Mouse (Mus musculus): ENCODE data around the gene Htr3b. TPM values are rescaled to one million over a fixed set of nuclear protein-coding genes. Genes with fewer than 3 reads are reported as not detected.
A peak's percentile ranks its signal among the peaks of the same experiment; 100 is the strongest.

Htr3b gene
- total and polyA plus RNA-seq, 3 experiments: not detected

- Histone ChIP-seq H3K4me3 (replicated peaks in 1 of 3; ENCODE audit: low read depth in 2 of 3, low read length in 2 of 3, poor library complexity in 1 of 3) (no peak overlapping the region), H3K79me2 (replicated peaks; ENCODE audit: control insufficient read depth, extremely low read depth, insufficient read depth, poor library complexity, severe bottlenecking) (no peaks in the 10 kb centered on the region), H3K27me3 (replicated peaks) (peaks cover 70% of the 10 kb centered on the region), H3K4me1 (ENCODE audit: control insufficient read depth in 1 of 2, insufficient read depth in 2 of 2) (peaks cover 0 to 3% of the 10 kb centered on the region in 2 experiments; a peak in 2 of 4 replicates), H3K9ac (ENCODE audit: insufficient read depth, low read depth) (no peak overlapping the region), H3K4me2 (ENCODE audit: insufficient read depth, low read depth, poor library complexity, severe bottlenecking) (no peak overlapping the region), H3K27ac (ENCODE audit: insufficient read depth, low read depth) (no peak overlapping the region), H3K36me3 (replicated peaks in 1 of 2; ENCODE audit: control insufficient read depth in 1 of 2, insufficient read depth in 1 of 2, low read length in 1 of 2) (no peaks in the 10 kb centered on the region), H3K9me3 (replicated peaks; ENCODE audit: low read length) (no peaks in the 10 kb centered on the region)
- dilution Hi-C loops (cut with MboI; ENCODE audit: extremely low pct_ligation_motif_present, extremely low pct_unique_long_range_greater_than_20kb, low sequenced_read_pairs) (no loop called here), in situ Hi-C loops (cut with MboI; ENCODE audit: low pct_ligation_motif_present, low pct_unique_long_range_greater_than_20kb, low sequenced_read_pairs) (loop anchor here (10.0 kb wide), 1 partner anchor 254 kb away; no protein-coding TSS in a partner anchor)
- DNase-seq (ENCODE audit: extremely low read depth): peak; percentile 32
- TF ChIP-seq POLR2AphosphoS2 (IDR thresholded peaks at IDR 0.05; ENCODE audit: low read depth, low read length) (no peak), MAX (IDR thresholded peaks at IDR 0.05; ENCODE audit: low read length) (no peak), RAD21 (IDR thresholded peaks at IDR 0.05; ENCODE audit: low read depth, low read length) (no peak), MYC (IDR thresholded peaks at IDR 0.05; ENCODE audit: low read depth, low read length) (no peak), EP300 (IDR thresholded peaks at IDR 0.05; ENCODE audit: low read length) (no peak), TBP (conservative IDR thresholded peaks at IDR 0.05; ENCODE audit: low read depth, low read length) (no peak), ETS1 (conservative IDR thresholded peaks at IDR 0.05; ENCODE audit: low read depth, low read length) (no peak), PAX5 (IDR thresholded peaks at IDR 0.05; ENCODE audit: low read length) (no peak), MXI1 (IDR thresholded peaks at IDR 0.05; ENCODE audit: low read depth, low read length) (no peak), POLR2A (IDR thresholded peaks at IDR 0.05; ENCODE audit: low read depth, low read length) (no peak), SIN3A (IDR thresholded peaks at IDR 0.05; ENCODE audit: low read length) (no peak), CTCF (conservative IDR thresholded peaks at IDR 0.05 in 1 of 2, IDR thresholded peaks at IDR 0.05 in 1 of 2; ENCODE audit: low read depth in 2 of 2, low read length in 2 of 2) (no peak), USF2 (conservative IDR thresholded peaks at IDR 0.05; ENCODE audit: low read depth, low read length) (no peak)
Observed at GRCm38 (mm10) chr9:48898551-48898950, 66.2 kb downstream of the Htr3b start.

- no peak for DNase-seq (ENCODE audit: extremely low read depth)
- TF ChIP-seq USF1 (IDR thresholded peaks at IDR 0.05; ENCODE audit: low read depth, low read length) (no peak), SIN3A (IDR thresholded peaks at IDR 0.05; ENCODE audit: low read length) (no peak), MAZ (IDR thresholded peaks at IDR 0.05; ENCODE audit: low read depth, low read length) (no peak)
- H3K9me3 ChIP-seq (replicated peaks; ENCODE audit: low read length): no peaks in the 10 kb centered on the region
- no peaks in the 10 kb centered on the region for H3K79me2 ChIP-seq (replicated peaks; ENCODE audit: control insufficient read depth, extremely low read depth, insufficient read depth, poor library complexity, severe bottlenecking)
- peaks cover 0 to 3% of the 10 kb centered on the region in 2 experiments; a peak in 2 of 4 replicates for H3K4me1 ChIP-seq (ENCODE audit: control insufficient read depth in 1 of 2, insufficient read depth in 2 of 2)
- in situ Hi-C loops (cut with MboI; ENCODE audit: low pct_ligation_motif_present, low pct_unique_long_range_greater_than_20kb, low sequenced_read_pairs): loop anchor here (10.0 kb wide), 1 partner anchor 251 kb away; no protein-coding TSS in a partner anchor
- H3K4me3 ChIP-seq (replicated peaks in 1 of 3; ENCODE audit: low read depth in 2 of 3, low read length in 2 of 3, poor library complexity in 1 of 3): no peak overlapping the region
- H3K27me3 ChIP-seq (replicated peaks): peaks cover 73% of the 10 kb centered on the region
- no peak overlapping the region for H3K4me2 ChIP-seq (ENCODE audit: insufficient read depth, low read depth, poor library complexity, severe bottlenecking)
- no peak overlapping the region for H3K9ac ChIP-seq (ENCODE audit: insufficient read depth, low read depth)
- dilution Hi-C loops (cut with MboI; ENCODE audit: extremely low pct_ligation_motif_present, extremely low pct_unique_long_range_greater_than_20kb, low sequenced_read_pairs): no loop called here
- no peak overlapping the region for H3K27ac ChIP-seq (ENCODE audit: insufficient read depth, low read depth)
- no peaks in the 10 kb centered on the region for H3K36me3 ChIP-seq (replicated peaks in 1 of 2; ENCODE audit: control insufficient read depth in 1 of 2, insufficient read depth in 1 of 2, low read length in 1 of 2)
Observed at GRCm38 (mm10) chr9:48895819-48896536, 68.8 kb downstream of the Htr3b start.

All from CH12.LX (cell line).